Mouse (Mus musculus): ENCODE measurements around the gene Elmod3. TPM values are rescaled to one million over a fixed set of nuclear protein-coding genes. Genes with fewer than 3 reads are reported as not detected.
A peak's percentile ranks its signal among the peaks of the same experiment; 100 is the strongest.

The Elmod3 gene
- polyA plus RNA-seq, 1 experiment from 2014 or later = 5.2 TPM

- Histone ChIP-seq H3K9me3 (ENCODE audit: low read length) (no peaks in the 10 kb centered on the region), H3K27me3 (ENCODE audit: insufficient read depth, low read length) (no peaks in the 10 kb centered on the region), H3K4me1 (ENCODE audit: insufficient read depth) (peaks cover 6% of the 10 kb centered on the region), H3K36me3 (replicated peaks; ENCODE audit: insufficient read depth, low read length) (peaks cover under 1% of the 10 kb centered on the region; the same call in 1 of the 2 replicates), H3K27ac (ENCODE audit: low read depth) (no peak overlapping the region), H3K4me2 (ENCODE audit: low read depth, low read length) (no peak overlapping the region), H3K4me3 (ENCODE audit: low read depth, low read length) (no peak overlapping the region), H3K9ac (replicated peaks) (no peak overlapping the region)
- TF ChIP-seq CTCF (IDR thresholded peaks at IDR 0.05; ENCODE audit: low read depth) = peak; percentile 76
- TF ChIP-seq EP300 (IDR thresholded peaks at IDR 0.05; ENCODE audit: low read depth) = no peak
- ATAC-seq (peak; percentile 43), DNase-seq (peak; percentile 49)
- 43% methylated on average over 12 of the region's 12 CpGs for WGBS (ENCODE audit: insufficient replicate concordance)
Measured at GRCm38 (mm10) chr6:72635760-72636431, 37.7 kb upstream of the Elmod3 start.

GRCm38 (mm10) chr6:72634311-72634710 is 36.1 kb upstream of the Elmod3 start:
- DNase-seq (no peak), ATAC-seq (no peak)
- Histone ChIP-seq H3K36me3 (replicated peaks; ENCODE audit: insufficient read depth, low read length) (peaks cover 2% of the 10 kb centered on the region; the same call in 1 of the 2 replicates), H3K4me3 (ENCODE audit: low read depth, low read length) (no peak overlapping the region), H3K4me2 (ENCODE audit: low read depth, low read length) (no peak overlapping the region), H3K27ac (ENCODE audit: low read depth) (0 out of 2 replicates have a peak overlapping the region, but pooled peaks have one; percentile 16), H3K9ac (replicated peaks) (no peak overlapping the region), H3K4me1 (ENCODE audit: insufficient read depth) (peaks cover 10% of the 10 kb centered on the region), H3K27me3 (ENCODE audit: insufficient read depth, low read length) (no peaks in the 10 kb centered on the region), H3K9me3 (ENCODE audit: low read length) (no peaks in the 10 kb centered on the region)
- no peak for TF ChIP-seq EP300 (IDR thresholded peaks at IDR 0.05; ENCODE audit: low read depth)
- 21% methylated on average over 9 of the region's 10 CpGs for WGBS (ENCODE audit: insufficient replicate concordance)

- Histone ChIP-seq H3K4me1 (ENCODE audit: insufficient read depth) (peaks cover 10% of the 10 kb centered on the region), H3K4me2 (ENCODE audit: low read depth, low read length) (no peak overlapping the region), H3K36me3 (replicated peaks; ENCODE audit: insufficient read depth, low read length) (peaks cover 8% of the 10 kb centered on the region), H3K9me3 (ENCODE audit: low read length) (no peaks in the 10 kb centered on the region), H3K27me3 (ENCODE audit: insufficient read depth, low read length) (no peaks in the 10 kb centered on the region), H3K9ac (replicated peaks) (no peak overlapping the region), H3K27ac (ENCODE audit: low read depth) (no peak overlapping the region), H3K4me3 (ENCODE audit: low read depth, low read length) (no peak overlapping the region)
- 80% methylated on average over 6 of the region's 6 CpGs for WGBS (ENCODE audit: insufficient replicate concordance)
- ATAC-seq (no peak), DNase-seq (no peak)
- TF ChIP-seq EP300 (IDR thresholded peaks at IDR 0.05; ENCODE audit: low read depth) = no peak
- TF ChIP-seq CTCF (IDR thresholded peaks at IDR 0.05; ENCODE audit: low read depth) = no peak
Measured at GRCm38 (mm10) chr6:72631700-72632099, 33.5 kb upstream of the Elmod3 start.

- ATAC-seq = no peak
Measured at GRCm38 (mm10) chr6:72630961-72631360, 32.7 kb upstream of the Elmod3 start.

GRCm38 (mm10) chr6:72630370-72630769 is 32.2 kb upstream of the Elmod3 start:
- Histone ChIP-seq H3K4me2 (ENCODE audit: low read depth, low read length) (no peak overlapping the region), H3K36me3 (replicated peaks; ENCODE audit: insufficient read depth, low read length) (peaks cover 11% of the 10 kb centered on the region), H3K27me3 (ENCODE audit: insufficient read depth, low read length) (no peaks in the 10 kb centered on the region), H3K4me3 (ENCODE audit: low read depth, low read length) (no peak overlapping the region), H3K4me1 (ENCODE audit: insufficient read depth) (peaks cover 7% of the 10 kb centered on the region; the same call in 1 of the 2 replicates), H3K9ac (replicated peaks) (no peak overlapping the region), H3K27ac (ENCODE audit: low read depth) (peak overlapping the region; percentile 79), H3K9me3 (ENCODE audit: low read length) (no peaks in the 10 kb centered on the region)
- WGBS (ENCODE audit: insufficient replicate concordance) = 56% methylated on average over 2 of the region's 2 CpGs
- ATAC-seq (peak; percentile 89), DNase-seq (peak; percentile 46)
- TF ChIP-seq EP300 (IDR thresholded peaks at IDR 0.05; ENCODE audit: low read depth) (no peak), CTCF (IDR thresholded peaks at IDR 0.05; ENCODE audit: low read depth) (no peak)

More at GRCm38 (mm10) chr6:72630961-72631360, 32.7 kb upstream of the Elmod3 start:
- H3K27ac ChIP-seq (ENCODE audit: low read depth) = peak overlapping the region; percentile 79
- H3K36me3 ChIP-seq (replicated peaks; ENCODE audit: insufficient read depth, low read length) = peaks cover 11% of the 10 kb centered on the region
- H3K9me3 ChIP-seq (ENCODE audit: low read length) = no peaks in the 10 kb centered on the region
- H3K4me3 ChIP-seq (ENCODE audit: low read depth, low read length) = no peak overlapping the region
- H3K9ac ChIP-seq (replicated peaks) = no peak overlapping the region
- 77% methylated on average over 14 of the region's 14 CpGs for WGBS (ENCODE audit: insufficient replicate concordance)
- H3K4me2 ChIP-seq (ENCODE audit: low read depth, low read length) = no peak overlapping the region
- no peaks in the 10 kb centered on the region for H3K27me3 ChIP-seq (ENCODE audit: insufficient read depth, low read length)
- H3K4me1 ChIP-seq (ENCODE audit: insufficient read depth) = peaks cover 7% of the 10 kb centered on the region; the same call in 1 of the 2 replicates
- TF ChIP-seq CTCF (IDR thresholded peaks at IDR 0.05; ENCODE audit: low read depth) (no peak), EP300 (IDR thresholded peaks at IDR 0.05; ENCODE audit: low read depth) (no peak)
- no peak for DNase-seq

GRCm38 (mm10) chr6:72627276-72627675 is 29.1 kb upstream of the Elmod3 start:
- DNase-seq = no peak
- WGBS (ENCODE audit: insufficient replicate concordance) = 86% methylated on average over 16 of the region's 16 CpGs

More at GRCm38 (mm10) chr6:72627276-72627675, 29.1 kb upstream of the Elmod3 start:
- H3K4me3 ChIP-seq (ENCODE audit: low read depth, low read length) = no peak overlapping the region
- H3K9ac ChIP-seq (replicated peaks) = no peak overlapping the region
- H3K4me1 ChIP-seq (ENCODE audit: insufficient read depth) = peaks cover 11% of the 10 kb centered on the region; the same call in 1 of the 2 replicates
- H3K36me3 ChIP-seq (replicated peaks; ENCODE audit: insufficient read depth, low read length) = peaks cover 11% of the 10 kb centered on the region
- no peak overlapping the region for H3K4me2 ChIP-seq (ENCODE audit: low read depth, low read length)
- H3K9me3 ChIP-seq (ENCODE audit: low read length) = no peaks in the 10 kb centered on the region
- no peak for TF ChIP-seq EP300 (IDR thresholded peaks at IDR 0.05; ENCODE audit: low read depth)
- no peak overlapping the region for H3K27ac ChIP-seq (ENCODE audit: low read depth)
- no peak for ATAC-seq
- no peaks in the 10 kb centered on the region for H3K27me3 ChIP-seq (ENCODE audit: insufficient read depth, low read length)

Data from liver, postnatal 0 days (tissue).